In the genomic region with DNA sequence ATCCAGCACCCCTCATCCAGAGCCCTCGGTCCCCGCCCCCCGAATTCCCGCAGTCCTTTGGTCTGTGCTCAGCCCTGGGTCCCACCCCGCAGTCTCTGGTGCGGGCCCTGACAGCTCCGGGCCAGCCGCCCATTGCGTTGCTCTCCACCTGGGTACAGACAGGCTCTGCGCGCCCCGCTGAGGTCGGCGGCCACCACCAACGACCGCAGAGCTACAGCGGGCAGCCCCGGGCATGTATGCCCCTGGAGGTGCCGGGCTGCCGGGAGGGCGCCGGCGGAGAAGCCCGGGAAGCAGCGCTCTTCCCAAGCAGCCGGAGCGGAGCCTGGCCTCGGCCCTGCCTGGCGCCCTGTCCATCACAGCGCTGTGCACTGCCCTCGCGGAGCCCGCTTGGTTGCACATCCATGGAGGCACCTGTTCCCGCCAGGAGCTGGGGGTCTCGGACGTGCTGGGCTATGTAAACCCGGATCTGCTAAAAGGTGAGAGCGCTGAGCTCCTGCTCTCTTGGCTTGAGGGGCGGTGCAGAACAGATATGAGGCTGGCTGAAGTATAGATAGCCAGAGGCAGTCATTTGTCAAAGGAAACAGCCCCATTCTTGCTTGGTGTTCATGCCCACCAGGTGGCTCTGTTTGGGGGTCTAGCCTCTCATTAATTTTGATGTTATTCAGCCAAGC, we compare ENCODE assay signal across 8 mouse cellular contexts. TPM values are rescaled to one million over a fixed set of nuclear protein-coding genes. Genes with fewer than 3 reads are reported as not detected.
DNase-seq lines count a peak whose midpoint lies in the region; ATAC-seq and TF ChIP-seq lines count a peak whose summit lies in the region.

No protein-coding gene starts in this region.

- WGBS in bone marrow, adult 2 months = under 1% methylated on average over 39 of the region's 39 CpGs
- WGBS in heart, postnatal 0 days = under 1% methylated on average over 39 of the region's 39 CpGs
- under 1% methylated on average over 39 of the region's 39 CpGs for WGBS in lung, embryonic 14.5 days
- under 1% methylated on average over 38 of the region's 39 CpGs for WGBS in olfactory bulb, adult 2 months
- WGBS in thymus, adult 2 months = under 1% methylated on average over 38 of the region's 39 CpGs

- peak overlapping the region; percentile 62 for H3K27ac ChIP-seq in bone marrow, adult 2 months (ENCODE audit: control insufficient read depth, insufficient read depth, low read depth, low read length, poor library complexity)
- H3K27ac ChIP-seq in heart, postnatal 0 days (ENCODE audit: low read depth) = peak overlapping the region; percentile 84
- H3K27ac ChIP-seq in lung, embryonic 14.5 days (ENCODE audit: low read depth) = peak overlapping the region; percentile 69; the same call in 1 of the 2 replicates
- H3K27ac ChIP-seq in olfactory bulb, adult 2 months (ENCODE audit: insufficient read depth, low read depth, low read length) = no peak overlapping the region
- no peak overlapping the region for H3K27ac ChIP-seq in thymus, adult 2 months (ENCODE audit: control insufficient read depth, insufficient read depth, low read length)

- peaks cover 26% of the 10 kb centered on the region for H3K36me3 ChIP-seq in heart, postnatal 0 days (replicated peaks; ENCODE audit: control insufficient read depth, insufficient read depth, low read length)
- H3K36me3 ChIP-seq in lung, embryonic 14.5 days (ENCODE audit: insufficient read depth) = peaks cover 38% of the 10 kb centered on the region
- H3K36me3 ChIP-seq in thymus, adult 2 months (ENCODE audit: control insufficient read depth, insufficient read depth, low read length) = peaks cover 16% of the 10 kb centered on the region

- TF ChIP-seq CTCF in bone marrow, adult 2 months (IDR thresholded peaks at IDR 0.05; ENCODE audit: control insufficient read depth, insufficient read depth, low read length) = no peak
- peak; percentile 35; the same call in 1 of the 2 replicates for TF ChIP-seq CTCF in heart, postnatal 0 days (IDR thresholded peaks at IDR 0.05; ENCODE audit: low read depth)
- TF ChIP-seq CTCF in lung, embryonic 14.5 days (IDR thresholded peaks at IDR 0.05; ENCODE audit: low read depth) = peak; percentile 45
- no peak for TF ChIP-seq CTCF in olfactory bulb, adult 2 months (IDR thresholded peaks at IDR 0.05; ENCODE audit: insufficient read depth, low read depth, low read length)
- TF ChIP-seq CTCF in thymus, adult 2 months (IDR thresholded peaks at IDR 0.05; ENCODE audit: borderline replicate concordance, control insufficient read depth, extremely low read depth, insufficient read depth, low read length, poor library complexity) = no peak; the same call in 1 of the 2 replicates

- TF ChIP-seq POLR2A in bone marrow, adult 2 months (IDR thresholded peaks at IDR 0.05; ENCODE audit: borderline replicate concordance, control insufficient read depth, low read depth, low read length) = no peak
- no peak for TF ChIP-seq POLR2A in olfactory bulb, adult 2 months (IDR thresholded peaks at IDR 0.05; ENCODE audit: insufficient read depth, low read depth, low read length)
- no peak for TF ChIP-seq POLR2A in thymus, adult 2 months (IDR thresholded peaks at IDR 0.05; ENCODE audit: control insufficient read depth, extremely low read depth, insufficient read depth, low read length, poor library complexity)

- H3K27me3 ChIP-seq in heart, postnatal 0 days (ENCODE audit: control insufficient read depth, insufficient read depth, low read length) = no peaks in the 10 kb centered on the region
- no peaks in the 10 kb centered on the region for H3K27me3 ChIP-seq in lung, embryonic 14.5 days (ENCODE audit: insufficient read depth, low read length)
- H3K27me3 ChIP-seq in thymus, adult 2 months (ENCODE audit: control insufficient read depth, insufficient read depth, low read length) = no peaks in the 10 kb centered on the region

- peak overlapping the region; percentile 93 for H3K9ac ChIP-seq in heart, postnatal 0 days (replicated peaks; ENCODE audit: low read depth, low read length)
- H3K9ac ChIP-seq in lung, embryonic 14.5 days = peak overlapping the region; percentile 80

- DNase-seq in heart, postnatal 0 days (ENCODE audit: low spot score) = no peak
- DNase-seq in kidney, postnatal 4 days = peak; percentile 62 to 72
- DNase-seq in lung, embryonic 14.5 days = peak; percentile 45
- DNase-seq in thymus, adult 2 months = peak; percentile 57

- no peaks in the 10 kb centered on the region for H3K9me3 ChIP-seq in heart, postnatal 0 days (replicated peaks; ENCODE audit: control insufficient read depth, low read length)
- H3K9me3 ChIP-seq in lung, embryonic 14.5 days (ENCODE audit: low read depth, low read length) = no peaks in the 10 kb centered on the region

- ATAC-seq in CD4-positive, CD25-positive, alpha-beta regulatory T cell, adult 4 months = peak; percentile 4
- ATAC-seq in erythroblast, adult 5-6 weeks (replicated peaks; ENCODE audit: low FRiP score, poor library complexity, severe bottlenecking) = peak; percentile 40
- peak; percentile 18 for ATAC-seq in heart, postnatal 0 days (ENCODE audit: insufficient read depth, low read depth)
- ATAC-seq in lung, embryonic 14.5 days (ENCODE audit: insufficient read depth) = peak; percentile 59

- TF ChIP-seq EP300 in heart, postnatal 0 days (IDR thresholded peaks at IDR 0.05; ENCODE audit: low read depth) = no peak

- H3K4me2 ChIP-seq in heart, postnatal 0 days (ENCODE audit: low read depth, low read length) = peak overlapping the region; percentile 98
- H3K4me2 ChIP-seq in lung, embryonic 14.5 days = peak overlapping the region; percentile 96

- no peaks in the 10 kb centered on the region; the same call in 1 of the 2 replicates for H3K4me1 ChIP-seq in bone marrow, adult 2 months (ENCODE audit: control insufficient read depth, insufficient read depth, low read length)
- H3K4me1 ChIP-seq in heart, postnatal 0 days (ENCODE audit: control insufficient read depth, insufficient read depth) = peaks cover 40% of the 10 kb centered on the region
- no peaks in the 10 kb centered on the region for H3K4me1 ChIP-seq in lung, embryonic 14.5 days (ENCODE audit: insufficient read depth)
- peaks cover 17% of the 10 kb centered on the region for H3K4me1 ChIP-seq in olfactory bulb, adult 2 months (ENCODE audit: control insufficient read depth, insufficient read depth, low read length)
- H3K4me1 ChIP-seq in thymus, adult 2 months (replicated peaks; ENCODE audit: control insufficient read depth, insufficient read depth, low read length) = peaks cover 11% of the 10 kb centered on the region

- peak overlapping the region; percentile 85 for H3K4me3 ChIP-seq in bone marrow, adult 2 months (replicated peaks; ENCODE audit: control insufficient read depth, low read depth, low read length)
- H3K4me3 ChIP-seq in heart, postnatal 0 days (ENCODE audit: low read depth, low read length) = peak overlapping the region; percentile 96
- peak overlapping the region; percentile 79 for H3K4me3 ChIP-seq in lung, embryonic 14.5 days (ENCODE audit: low read depth, low read length)
- peak overlapping the region; percentile 78 for H3K4me3 ChIP-seq in olfactory bulb, adult 2 months (ENCODE audit: insufficient read depth, low read depth, low read length)
- H3K4me3 ChIP-seq in thymus, adult 2 months (ENCODE audit: control insufficient read depth, insufficient read depth, low read length) = peak overlapping the region; percentile 87

RNA-seq across cellular contexts. Expression of a gene that starts 0.8 kb away (rescaled TPM):
- 100 to 1,000 TPM in 1 of 2 experiments, 10 to 100 TPM in 1; 75.1 to 118 TPM for polyA plus RNA-seq in CD4-positive, CD25-positive, alpha-beta regulatory T cell, adult 4 months (2017; shearing (Covaris generic))
- polyA plus RNA-seq in bone marrow, adult 2 months (2011; ENCODE audit: insufficient read depth, insufficient read length, low replicate concordance, missing spikeins) = 16.0 and 27.7 TPM in 2 replicates
- total RNA-seq in erythroblast, adult 5-6 weeks (2015; ENCODE audit: low replicate concordance) = 8.3 and 15.0 TPM in 2 replicates
- 13.9 and 20.6 TPM in 2 replicates for total RNA-seq in erythroblast, adult 5-6 weeks (2017; ENCODE audit: low replicate concordance)
- 48.2 and 75.3 TPM in 2 replicates for total RNA-seq in heart, postnatal 0 days (2014; rRNA removed; ENCODE audit: low replicate concordance)
- polyA plus RNA-seq in heart, postnatal 0 days (2015; fragmentation: Nextera tagmentation; extraction: Ambion mirVana) = 21.2 and 22.1 TPM in 2 replicates
- polyA plus RNA-seq in lung, embryonic 14.5 days (2014; fragmentation: Nextera tagmentation; extraction: Ambion mirVana) = 22.0 and 22.6 TPM in 2 replicates
- not detected in 2 replicates for polyA plus RNA-seq in olfactory bulb, adult 2 months (2012; ENCODE audit: insufficient read depth, insufficient read length, low replicate concordance, missing spikeins)
- 140 and 143 TPM in 2 replicates for polyA plus RNA-seq in thymus, adult 2 months (2012; rRNA removed)

RNA-seq across cellular contexts. Expression of a gene that starts 0.9 kb away (rescaled TPM):
- polyA plus RNA-seq in CD4-positive, CD25-positive, alpha-beta regulatory T cell, adult 4 months (2017; shearing (Covaris generic)) = 10 to 100 TPM; 53.3 to 64.7 TPM
- 24.9 and 26.9 TPM in 2 replicates for polyA plus RNA-seq in bone marrow, adult 2 months (2011; ENCODE audit: insufficient read depth, insufficient read length, low replicate concordance, missing spikeins)
- total RNA-seq in erythroblast, adult 5-6 weeks (2015; ENCODE audit: low replicate concordance) = 7.9 and 11.1 TPM in 2 replicates
- 17.4 and 30.4 TPM in 2 replicates for total RNA-seq in erythroblast, adult 5-6 weeks (2017; ENCODE audit: low replicate concordance)
- 38.0 and 65.9 TPM in 2 replicates for total RNA-seq in heart, postnatal 0 days (2014; rRNA removed; ENCODE audit: low replicate concordance)
- 53.7 and 59.5 TPM in 2 replicates for polyA plus RNA-seq in heart, postnatal 0 days (2015; fragmentation: Nextera tagmentation; extraction: Ambion mirVana)
- 58.5 and 61.3 TPM in 2 replicates for polyA plus RNA-seq in lung, embryonic 14.5 days (2014; fragmentation: Nextera tagmentation; extraction: Ambion mirVana)
- not detected in 2 replicates for polyA plus RNA-seq in olfactory bulb, adult 2 months (2012; ENCODE audit: insufficient read depth, insufficient read length, low replicate concordance, missing spikeins)
- 95.3 and 107 TPM in 2 replicates for polyA plus RNA-seq in thymus, adult 2 months (2012; rRNA removed)

RNA-seq across cellular contexts. Expression of a gene that starts 21.5 kb away (rescaled TPM):
- 10 to 100 TPM; 28.4 to 32.1 TPM for polyA plus RNA-seq in CD4-positive, CD25-positive, alpha-beta regulatory T cell, adult 4 months (2017; shearing (Covaris generic))
- 23.7 and 25.4 TPM in 2 replicates for polyA plus RNA-seq in bone marrow, adult 2 months (2011; ENCODE audit: insufficient read depth, insufficient read length, low replicate concordance, missing spikeins)
- 13.2 and 15.4 TPM in 2 replicates for total RNA-seq in erythroblast, adult 5-6 weeks (2015; ENCODE audit: low replicate concordance)
- total RNA-seq in erythroblast, adult 5-6 weeks (2017; ENCODE audit: low replicate concordance) = 23.7 and 33.6 TPM in 2 replicates
- total RNA-seq in heart, postnatal 0 days (2014; rRNA removed; ENCODE audit: low replicate concordance) = 228 and 244 TPM in 2 replicates
- polyA plus RNA-seq in heart, postnatal 0 days (2015; fragmentation: Nextera tagmentation; extraction: Ambion mirVana) = 109 and 123 TPM in 2 replicates
- 86.6 and 88.7 TPM in 2 replicates for polyA plus RNA-seq in lung, embryonic 14.5 days (2014; fragmentation: Nextera tagmentation; extraction: Ambion mirVana)
- 1,047 TPM in 1 of 2 replicates, not detected in the other for polyA plus RNA-seq in olfactory bulb, adult 2 months (2012; ENCODE audit: insufficient read depth, insufficient read length, low replicate concordance, missing spikeins)
- 55.8 and 81.8 TPM in 2 replicates for polyA plus RNA-seq in thymus, adult 2 months (2012; rRNA removed)

RNA-seq across cellular contexts. Expression of a gene that starts 40.3 kb away (rescaled TPM):
- polyA plus RNA-seq in CD4-positive, CD25-positive, alpha-beta regulatory T cell, adult 4 months (2017; shearing (Covaris generic)) = 10 to 100 TPM; 42.5 to 79.4 TPM
- polyA plus RNA-seq in bone marrow, adult 2 months (2011; ENCODE audit: insufficient read depth, insufficient read length, low replicate concordance, missing spikeins) = 14.3 and 29.0 TPM in 2 replicates
- total RNA-seq in erythroblast, adult 5-6 weeks (2015; ENCODE audit: low replicate concordance) = 25.7 and 44.3 TPM in 2 replicates
- total RNA-seq in erythroblast, adult 5-6 weeks (2017; ENCODE audit: low replicate concordance) = 45.7 and 55.2 TPM in 2 replicates
- 60.0 and 62.2 TPM in 2 replicates for total RNA-seq in heart, postnatal 0 days (2014; rRNA removed; ENCODE audit: low replicate concordance)
- 33.3 and 36.7 TPM in 2 replicates for polyA plus RNA-seq in heart, postnatal 0 days (2015; fragmentation: Nextera tagmentation; extraction: Ambion mirVana)
- 75.1 TPM in 2 replicates for polyA plus RNA-seq in lung, embryonic 14.5 days (2014; fragmentation: Nextera tagmentation; extraction: Ambion mirVana)
- 192 TPM in 1 of 2 replicates, not detected in the other for polyA plus RNA-seq in olfactory bulb, adult 2 months (2012; ENCODE audit: insufficient read depth, insufficient read length, low replicate concordance, missing spikeins)
- 92.5 and 109 TPM in 2 replicates for polyA plus RNA-seq in thymus, adult 2 months (2012; rRNA removed)

RNA-seq across cellular contexts. Expression of a gene that starts 40.4 kb away (rescaled TPM):
- 1 to 10 TPM; 1.0 to 1.1 TPM for polyA plus RNA-seq in CD4-positive, CD25-positive, alpha-beta regulatory T cell, adult 4 months (2017; shearing (Covaris generic))
- polyA plus RNA-seq in bone marrow, adult 2 months (2011; ENCODE audit: insufficient read depth, insufficient read length, low replicate concordance, missing spikeins) = 0.54 and 2.3 TPM in 2 replicates
- total RNA-seq in erythroblast, adult 5-6 weeks (2015; ENCODE audit: low replicate concordance) = not detected in 2 replicates
- total RNA-seq in erythroblast, adult 5-6 weeks (2017; ENCODE audit: low replicate concordance) = 0.84 TPM in 1 of 2 replicates, not detected in the other
- total RNA-seq in heart, postnatal 0 days (2014; rRNA removed; ENCODE audit: low replicate concordance) = 0.27 TPM in 1 of 2 replicates, not detected in the other
- 1.6 and 1.9 TPM in 2 replicates for polyA plus RNA-seq in heart, postnatal 0 days (2015; fragmentation: Nextera tagmentation; extraction: Ambion mirVana)
- polyA plus RNA-seq in lung, embryonic 14.5 days (2014; fragmentation: Nextera tagmentation; extraction: Ambion mirVana) = 1.9 and 2.8 TPM in 2 replicates
- not detected in 2 replicates for polyA plus RNA-seq in olfactory bulb, adult 2 months (2012; ENCODE audit: insufficient read depth, insufficient read length, low replicate concordance, missing spikeins)
- 0.96 and 1.3 TPM in 2 replicates for polyA plus RNA-seq in thymus, adult 2 months (2012; rRNA removed)

Comparison
In these comparisons a context has a peak if more than half of its experiments do, and no peak if none do; other contexts are left out.
1. ATAC-seq: peak in every context shown above with its lines; median percentile 59 in lung, embryonic 14.5 days; 40 in erythroblast, adult 5-6 weeks; 18 in heart, postnatal 0 days; 4 in CD4-positive, CD25-positive, alpha-beta regulatory T cell, adult 4 months.
2. H3K27ac ChIP-seq: peak in bone marrow, adult 2 months (single experiment), heart, postnatal 0 days (single experiment) and lung, embryonic 14.5 days (single experiment); none in olfactory bulb, adult 2 months (single experiment) and thymus, adult 2 months (single experiment).
3. CTCF ChIP-seq: peak in heart, postnatal 0 days (single experiment) and lung, embryonic 14.5 days (single experiment); none in bone marrow, adult 2 months (single experiment), olfactory bulb, adult 2 months (single experiment) and thymus, adult 2 months (single experiment).
4. RNA of a gene that starts 0.9 kb away (polyA plus RNA-seq): 95.3 to 107 TPM in thymus, adult 2 months, 53.3 to 64.7 TPM in CD4-positive, CD25-positive, alpha-beta regulatory T cell, adult 4 months, 58.5 to 61.3 TPM in lung, embryonic 14.5 days, 53.7 to 59.5 TPM in heart, postnatal 0 days and 24.9 to 26.9 TPM in bone marrow, adult 2 months; not detected in olfactory bulb, adult 2 months; every median in the first group is over 10 times any median in the second.
5. Peak in every context shown above with its lines, with median percentiles within 50 percentile points of each other: H3K4me3 ChIP-seq.